Mouse (Mus musculus): ENCODE results near the gene Gm45716.

The Gm45716 gene

GRCm38 (mm10) chr11:90187441-90187840 lies at the start of gene Gm45716:
Gene Gm45716, plus strand, starts transcription at chr11:90187683.
- no peak for DNase-seq (ENCODE audit: low read depth in 1 of 2, low spot score in 2 of 2)

GRCm38 (mm10) chr11:90142393-90142792 lies 45.1 kb upstream of the Gm45716 start:
- DNase-seq (ENCODE audit: low read depth in 1 of 2, low spot score in 2 of 2): no peak

- no peak for DNase-seq (ENCODE audit: low read depth in 1 of 2, low spot score in 2 of 2)
These were observed 44.5 kb upstream of the Gm45716 start for GRCm38 (mm10) chr11:90142936-90143335.

- no peak for DNase-seq (ENCODE audit: low read depth in 1 of 2, low spot score in 2 of 2)
These were observed 41.2 kb upstream of the Gm45716 start for GRCm38 (mm10) chr11:90146086-90146860.

- DNase-seq (ENCODE audit: low read depth in 1 of 2, low spot score in 2 of 2): no peak
These were observed 32.4 kb upstream of the Gm45716 start for GRCm38 (mm10) chr11:90155066-90155465.

GRCm38 (mm10) chr11:90155466-90155865 lies 32.0 kb upstream of the Gm45716 start:
- no peak for DNase-seq (ENCODE audit: low read depth in 1 of 2, low spot score in 2 of 2)

- DNase-seq (ENCODE audit: low read depth in 1 of 2, low spot score in 2 of 2): no peak
These were observed 19.7 kb upstream of the Gm45716 start for GRCm38 (mm10) chr11:90167771-90168170.

GRCm38 (mm10) chr11:90168338-90169065 lies 19.0 kb upstream of the Gm45716 start:
- no peak for DNase-seq (ENCODE audit: low read depth in 1 of 2, low spot score in 2 of 2)

GRCm38 (mm10) chr11:90169200-90170013 lies 18.1 kb upstream of the Gm45716 start:
- DNase-seq (ENCODE audit: low read depth in 1 of 2, low spot score in 2 of 2): no peak

- DNase-seq (ENCODE audit: low read depth in 1 of 2, low spot score in 2 of 2): no peak
These were observed 17.5 kb upstream of the Gm45716 start for GRCm38 (mm10) chr11:90170014-90170320.

- no peak for DNase-seq (ENCODE audit: low read depth in 1 of 2, low spot score in 2 of 2)
These were observed 15.2 kb upstream of the Gm45716 start for GRCm38 (mm10) chr11:90172331-90172730.

- DNase-seq (ENCODE audit: low read depth in 1 of 2, low spot score in 2 of 2): no peak
These were observed 11.7 kb upstream of the Gm45716 start for GRCm38 (mm10) chr11:90175634-90176300.

GRCm38 (mm10) chr11:90177389-90177788 lies 10.1 kb upstream of the Gm45716 start:
- no peak for DNase-seq (ENCODE audit: low read depth in 1 of 2, low spot score in 2 of 2)

GRCm38 (mm10) chr11:90183361-90183760 lies 4.1 kb upstream of the Gm45716 start:
- DNase-seq (ENCODE audit: low read depth in 1 of 2, low spot score in 2 of 2): no peak

- no peak for DNase-seq (ENCODE audit: low read depth in 1 of 2, low spot score in 2 of 2)
These were observed 2.7 kb upstream of the Gm45716 start for GRCm38 (mm10) chr11:90184756-90185155.

GRCm38 (mm10) chr11:90190156-90190555 lies 2.7 kb downstream of the Gm45716 start:
- DNase-seq (ENCODE audit: low read depth in 1 of 2, low spot score in 2 of 2): no peak

GRCm38 (mm10) chr11:90194946-90195345 lies 7.5 kb downstream of the Gm45716 start:
- no peak for DNase-seq (ENCODE audit: low read depth in 1 of 2, low spot score in 2 of 2)

- no peak for DNase-seq (ENCODE audit: low read depth in 1 of 2, low spot score in 2 of 2)
These were observed 8.5 kb downstream of the Gm45716 start for GRCm38 (mm10) chr11:90195756-90196520.

- no peak for DNase-seq (ENCODE audit: low read depth in 1 of 2, low spot score in 2 of 2)
These were observed 9.2 kb downstream of the Gm45716 start for GRCm38 (mm10) chr11:90196521-90197215.

GRCm38 (mm10) chr11:90198048-90198447 lies 10.6 kb downstream of the Gm45716 start:
- DNase-seq (ENCODE audit: low read depth in 1 of 2, low spot score in 2 of 2): no peak

Data from monocyte, adult 2 months (primary cell).